Mouse (Mus musculus): ENCODE data around the gene Mtr. TPM values are rescaled to one million over a fixed set of nuclear protein-coding genes. Genes with fewer than 3 reads are reported as not detected.
A peak's percentile ranks its signal among the peaks of the same experiment; 100 is the strongest.

The Mtr gene
- 6.3 and 6.9 TPM in 2 replicates for total RNA-seq (2014; rRNA removed)
- polyA plus RNA-seq (2015; fragmentation: Nextera tagmentation; extraction: Ambion mirVana): 1.9 and 2.2 TPM in 2 replicates

- no peaks in the 10 kb centered on the region for H3K36me3 ChIP-seq (ENCODE audit: insufficient read depth, low read length)
- TF ChIP-seq CTCF (IDR thresholded peaks at IDR 0.05): no peak
- no peaks in the 10 kb centered on the region for H3K9me3 ChIP-seq (ENCODE audit: low read length)
- H3K9ac ChIP-seq (replicated peaks; ENCODE audit: low read length, poor library complexity, severe bottlenecking): peak within 1 kb of the TSS; percentile 63
- WGBS: under 1% methylated on average over 69 of the region's 69 CpGs
- DNase-seq (ENCODE audit: low spot score) (peak; percentile 99), ATAC-seq (ENCODE audit: low FRiP score) (peak; percentile 100)
- H3K4me2 ChIP-seq (ENCODE audit: low read depth, low read length, poor library complexity, severe bottlenecking): peak within 1 kb of the TSS; percentile 62
- H3K4me3 ChIP-seq (ENCODE audit: low read depth, low read length): peak within 1 kb of the TSS; percentile 65
- no peaks in the 10 kb centered on the region; the same call in 1 of the 2 replicates for H3K4me1 ChIP-seq (ENCODE audit: insufficient read depth, low read length)
- H3K27me3 ChIP-seq (ENCODE audit: insufficient read depth, low read length): no peaks in the 10 kb centered on the region
- peak within 1 kb of the TSS; percentile 68 for H3K27ac ChIP-seq (ENCODE audit: low read depth, low read length)
Observed at GRCm38 (mm10) chr13:12257391-12258380, at the start of gene Mtr. Gene Mtr (minus strand): TSS chr13:12258113.

GRCm38 (mm10) chr13:12307286-12307685 is 49.4 kb upstream of the Mtr start:
- DNase-seq (ENCODE audit: low spot score): no peak

GRCm38 (mm10) chr13:12305540-12305939 is 47.6 kb upstream of the Mtr start:
- H3K27ac ChIP-seq (ENCODE audit: low read depth, low read length): no peak overlapping the region
- H3K36me3 ChIP-seq (ENCODE audit: insufficient read depth, low read length): 0 out of 2 replicates have a peak, but pooled peaks cover 3% of the 10 kb centered on the region
- no peaks in the 10 kb centered on the region for H3K27me3 ChIP-seq (ENCODE audit: insufficient read depth, low read length)
- WGBS: 90% methylated on average over 8 of the region's 8 CpGs
- H3K4me2 ChIP-seq (ENCODE audit: low read depth, low read length, poor library complexity, severe bottlenecking): no peak overlapping the region
- ATAC-seq (ENCODE audit: low FRiP score) (no peak), DNase-seq (ENCODE audit: low spot score) (no peak)
- no peak overlapping the region for H3K4me3 ChIP-seq (ENCODE audit: low read depth, low read length)
- no peaks in the 10 kb centered on the region for H3K4me1 ChIP-seq (ENCODE audit: insufficient read depth, low read length)
- no peaks in the 10 kb centered on the region for H3K9me3 ChIP-seq (ENCODE audit: low read length)
- H3K9ac ChIP-seq (replicated peaks; ENCODE audit: low read length, poor library complexity, severe bottlenecking): no peak overlapping the region
- TF ChIP-seq CTCF (IDR thresholded peaks at IDR 0.05): no peak

More at GRCm38 (mm10) chr13:12307286-12307685, 49.4 kb upstream of the Mtr start:
- no peak overlapping the region for H3K4me2 ChIP-seq (ENCODE audit: low read depth, low read length, poor library complexity, severe bottlenecking)
- H3K27ac ChIP-seq (ENCODE audit: low read depth, low read length): no peak overlapping the region
- ATAC-seq (ENCODE audit: low FRiP score): no peak
- H3K9me3 ChIP-seq (ENCODE audit: low read length): no peaks in the 10 kb centered on the region
- H3K4me3 ChIP-seq (ENCODE audit: low read depth, low read length): no peak overlapping the region
- no peaks in the 10 kb centered on the region for H3K27me3 ChIP-seq (ENCODE audit: insufficient read depth, low read length)
- no peaks in the 10 kb centered on the region for H3K4me1 ChIP-seq (ENCODE audit: insufficient read depth, low read length)
- no peak for TF ChIP-seq CTCF (IDR thresholded peaks at IDR 0.05)
- no peak overlapping the region for H3K9ac ChIP-seq (replicated peaks; ENCODE audit: low read length, poor library complexity, severe bottlenecking)
- 0 out of 2 replicates have a peak, but pooled peaks cover 3% of the 10 kb centered on the region for H3K36me3 ChIP-seq (ENCODE audit: insufficient read depth, low read length)
- WGBS: 89% methylated on average over 4 of the region's 4 CpGs

DNA sequence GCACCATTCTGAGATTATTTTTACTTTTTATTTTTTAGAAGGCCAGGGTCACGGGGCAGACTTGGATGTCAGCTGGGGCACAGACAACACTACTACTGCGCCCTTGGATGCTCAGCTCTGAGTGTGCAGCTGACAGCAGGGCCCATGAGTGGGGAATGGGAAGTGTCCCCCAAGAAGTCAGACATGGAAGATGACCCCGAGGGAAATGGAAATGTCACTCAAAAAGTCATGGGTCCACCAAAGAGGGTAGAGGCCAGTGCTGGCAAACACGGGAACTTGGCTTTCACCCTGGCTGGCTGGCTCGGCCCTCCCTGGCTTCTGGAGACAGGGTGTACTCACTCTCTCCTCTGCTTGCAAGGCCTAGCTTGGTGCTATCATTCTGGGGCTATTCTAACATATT is 47.1 kb upstream of the Mtr start:
- WGBS: 87% methylated on average over 5 of the region's 5 CpGs

DNA sequence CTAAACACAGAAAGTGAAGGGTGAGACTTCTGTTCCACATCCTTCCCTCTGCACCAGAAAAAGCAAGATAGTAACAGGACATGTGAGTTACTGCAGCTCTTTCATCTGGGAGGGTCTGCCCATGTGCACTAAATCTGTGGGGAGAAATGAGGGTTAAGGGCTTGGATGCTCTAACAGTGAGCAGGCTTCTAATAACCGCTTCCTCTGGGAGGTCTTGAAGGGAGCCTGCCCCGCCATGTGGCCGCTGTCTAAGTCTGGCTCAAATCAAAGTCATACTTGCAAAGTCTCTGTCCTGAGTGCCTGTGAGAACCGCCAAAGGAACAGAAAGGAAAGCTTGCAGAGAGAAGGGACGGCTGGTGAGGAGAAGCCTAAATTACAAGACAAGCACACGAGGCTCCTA is 39.9 kb upstream of the Mtr start:
- Histone ChIP-seq H3K9me3 (ENCODE audit: low read length) (no peaks in the 10 kb centered on the region), H3K27ac (ENCODE audit: low read depth, low read length) (no peak overlapping the region), H3K36me3 (ENCODE audit: insufficient read depth, low read length) (no peaks in the 10 kb centered on the region), H3K9ac (replicated peaks; ENCODE audit: low read length, poor library complexity, severe bottlenecking) (no peak overlapping the region), H3K4me1 (ENCODE audit: insufficient read depth, low read length) (no peaks in the 10 kb centered on the region), H3K27me3 (ENCODE audit: insufficient read depth, low read length) (no peaks in the 10 kb centered on the region), H3K4me2 (ENCODE audit: low read depth, low read length, poor library complexity, severe bottlenecking) (no peak overlapping the region), H3K4me3 (ENCODE audit: low read depth, low read length) (no peak overlapping the region)
- TF ChIP-seq CTCF (IDR thresholded peaks at IDR 0.05): no peak
- ATAC-seq (ENCODE audit: low FRiP score) (no peak), DNase-seq (ENCODE audit: low spot score) (no peak)
- WGBS: 89% methylated on average over 6 of the region's 6 CpGs

More for the DNA sequence above, 47.1 kb upstream of the Mtr start:
- TF ChIP-seq CTCF (IDR thresholded peaks at IDR 0.05): no peak
- Histone ChIP-seq H3K4me2 (ENCODE audit: low read depth, low read length, poor library complexity, severe bottlenecking) (no peak overlapping the region), H3K36me3 (ENCODE audit: insufficient read depth, low read length) (0 out of 2 replicates have a peak, but pooled peaks cover 3% of the 10 kb centered on the region), H3K27ac (ENCODE audit: low read depth, low read length) (no peak overlapping the region), H3K4me3 (ENCODE audit: low read depth, low read length) (no peak overlapping the region), H3K9me3 (ENCODE audit: low read length) (no peaks in the 10 kb centered on the region), H3K4me1 (ENCODE audit: insufficient read depth, low read length) (no peaks in the 10 kb centered on the region), H3K27me3 (ENCODE audit: insufficient read depth, low read length) (no peaks in the 10 kb centered on the region), H3K9ac (replicated peaks; ENCODE audit: low read length, poor library complexity, severe bottlenecking) (no peak overlapping the region)
- ATAC-seq (ENCODE audit: low FRiP score): no peak
- no peak for DNase-seq (ENCODE audit: low spot score)

GRCm38 (mm10) chr13:12296701-12297100 is 38.8 kb upstream of the Mtr start:
- WGBS: 92% methylated on average over 3 of the region's 3 CpGs
- 0 out of 2 replicates have a peak, but pooled peaks have one; percentile 41 for ATAC-seq (ENCODE audit: low FRiP score)
- Histone ChIP-seq H3K9me3 (ENCODE audit: low read length) (no peaks in the 10 kb centered on the region), H3K36me3 (ENCODE audit: insufficient read depth, low read length) (no peaks in the 10 kb centered on the region), H3K27me3 (ENCODE audit: insufficient read depth, low read length) (no peaks in the 10 kb centered on the region), H3K27ac (ENCODE audit: low read depth, low read length) (no peak overlapping the region), H3K4me2 (ENCODE audit: low read depth, low read length, poor library complexity, severe bottlenecking) (no peak overlapping the region), H3K4me1 (ENCODE audit: insufficient read depth, low read length) (no peaks in the 10 kb centered on the region), H3K4me3 (ENCODE audit: low read depth, low read length) (no peak overlapping the region), H3K9ac (replicated peaks; ENCODE audit: low read length, poor library complexity, severe bottlenecking) (no peak overlapping the region)
- DNase-seq (ENCODE audit: low spot score): peak; percentile 78
- peak; percentile 79 for TF ChIP-seq CTCF (IDR thresholded peaks at IDR 0.05)

Measured in midbrain, postnatal 0 days (tissue).